Mouse (Mus musculus) heart, postnatal 0 days (tissue): ENCODE data around the gene Rab11fip3. TPM values are rescaled to one million over a fixed set of nuclear protein-coding genes. Genes with fewer than 3 reads are reported as not detected.

Experiments
- ATAC-seq: fragments of 200-750 bp; cut with Nextera tagmentation; 2 replicates; pipeline ENCODE4 v1.8.0; 2017; ENCODE audit warnings: low read depth, moderate number of reproducible peaks, moderate library complexity; ENCODE audit not compliant: insufficient read depth
- DNase-seq: peaks from one replicate; pipeline ENCODE4 v3.0.0-alpha.2; 2016; ENCODE audit warnings: low spot score
- H3K27ac ChIP-seq: fragments of 300-500 bp; sonication (generic); 2 replicates; pipeline ENCODE4 v1.5.1; 2014; ENCODE audit warnings: low read depth, mild to moderate bottlenecking
- H3K27me3 ChIP-seq: fragments of 300-500 bp; sonication (generic); 2 replicates; pipeline ENCODE4 v1.6.1; 2014; ENCODE audit warnings: low read length, mixed read lengths; ENCODE audit not compliant: control insufficient read depth, insufficient read depth
- H3K36me3 ChIP-seq: fragments of 300-500 bp; sonication (generic); replicated peaks from 2 replicates; pipeline ENCODE4 v1.6.1; 2014; ENCODE audit warnings: low read length, mixed read lengths; ENCODE audit not compliant: control insufficient read depth, insufficient read depth
- H3K4me1 ChIP-seq: fragments of 300-500 bp; sonication (generic); 2 replicates; pipeline ENCODE4 v1.6.1; 2014; ENCODE audit warnings: antibody characterized with exemption; ENCODE audit not compliant: control insufficient read depth, insufficient read depth
- H3K4me2 ChIP-seq: fragments of 300-500 bp; sonication (generic); 2 replicates; pipeline ENCODE4 v1.6.1; 2014; ENCODE audit warnings: low read depth, mild to moderate bottlenecking, low read length, moderate library complexity
- H3K4me3 ChIP-seq: fragments of 300-500 bp; sonication (generic); 2 replicates; pipeline ENCODE4 v1.5.1; 2014; ENCODE audit warnings: low read depth, low read length
- H3K9ac ChIP-seq: fragments of 300-500 bp; sonication (generic); replicated peaks from 2 replicates; pipeline ENCODE4 v1.6.1; 2014; ENCODE audit warnings: low read depth, low read length, mixed read lengths
- H3K9me3 ChIP-seq: fragments of 300-500 bp; sonication (generic); replicated peaks from 2 replicates; pipeline ENCODE4 v1.6.1; 2016; ENCODE audit warnings: low read length; ENCODE audit not compliant: control insufficient read depth
- CTCF ChIP-seq: IDR thresholded peaks from 2 replicates; pipeline ENCODE4 v1.5.1; 2016; ENCODE audit warnings: antibody characterized with exemption, control low read depth, low read depth
- EP300 ChIP-seq: IDR thresholded peaks from 2 replicates; pipeline ENCODE4 v1.6.1; 2016; ENCODE audit warnings: antibody characterized with exemption, low read depth
- WGBS: fragments of 180-500 bp; shearing (Covaris S2); extraction: QIAGEN DNeasy Blood & Tissue Kit; methylation state at CpG from one replicate; pipeline ENCODE4 v1.1.7; 2014; 5-methylcytosine and 5-hydroxymethylcytosine counted together
- polyA plus RNA-seq: library from polyadenylated mRNA; unstranded; fragments of >200 nt; fragmentation: Nextera tagmentation; extraction: Ambion mirVana; gene quantifications from 2 replicates; pipeline ENCODE4 v1.2.1, GENCODE M21; 2015
- total RNA-seq: library from RNA; depleted of rRNA; stranded (reverse); fragments of >200 nt; gene quantifications from 2 replicates; pipeline ENCODE4 v1.2.3, GENCODE M21; 2014; ENCODE audit warnings: low replicate concordance

The Rab11fip3 gene
- total and polyA plus RNA-seq, 2 experiments from 2014 or later, result 7.9 to 8.7 TPM

GRCm38 (mm10) chr17:25947576-25947975, 121.8 kb downstream of the Rab11fip3 start:
- H3K36me3 ChIP-seq, result no peaks in the 10 kb centered on the region
- no peaks in the 10 kb centered on the region for H3K4me1 ChIP-seq
- no peak overlapping the region for H3K27ac ChIP-seq
- 56% methylated on average over 4 of the region's 4 CpGs for WGBS
- H3K27me3 ChIP-seq, result peaks cover 29% of the 10 kb centered on the region
- H3K9ac ChIP-seq, result no peak overlapping the region
- H3K4me2 ChIP-seq, result no peak overlapping the region
- TF ChIP-seq EP300 (no peak), CTCF (no peak)
- DNase-seq (no peak), ATAC-seq (no peak)
- H3K4me3 ChIP-seq, result no peak overlapping the region
- H3K9me3 ChIP-seq, result no peaks in the 10 kb centered on the region

- TF ChIP-seq EP300, result no peak
- TF ChIP-seq CTCF, result no peak
- no peak overlapping the region for H3K9ac ChIP-seq
- H3K36me3 ChIP-seq, result no peaks in the 10 kb centered on the region
- DNase-seq (no peak), ATAC-seq (no peak)
- 71% methylated on average over 8 of the region's 8 CpGs for WGBS
- no peaks in the 10 kb centered on the region for H3K4me1 ChIP-seq
- H3K4me3 ChIP-seq, result no peak overlapping the region
- no peak overlapping the region for H3K4me2 ChIP-seq
- H3K27me3 ChIP-seq, result peaks cover 22% of the 10 kb centered on the region
- no peaks in the 10 kb centered on the region for H3K9me3 ChIP-seq
- no peak overlapping the region for H3K27ac ChIP-seq
Observed at GRCm38 (mm10) chr17:25946891-25947290, 122.5 kb downstream of the Rab11fip3 start.

- DNase-seq (no peak), ATAC-seq (no peak)
- H3K27me3 ChIP-seq, result peaks cover 18% of the 10 kb centered on the region
- H3K4me3 ChIP-seq, result no peak overlapping the region
- H3K36me3 ChIP-seq, result no peaks in the 10 kb centered on the region
- H3K4me1 ChIP-seq, result no peaks in the 10 kb centered on the region
- no peak overlapping the region for H3K9ac ChIP-seq
- H3K27ac ChIP-seq, result no peak overlapping the region
- no peak overlapping the region for H3K4me2 ChIP-seq
- WGBS, result 72% methylated on average over 7 of the region's 7 CpGs
- no peak for TF ChIP-seq EP300
- no peak for TF ChIP-seq CTCF
- no peaks in the 10 kb centered on the region for H3K9me3 ChIP-seq
Observed at GRCm38 (mm10) chr17:25946349-25946748, 123.0 kb downstream of the Rab11fip3 start.

DNA sequence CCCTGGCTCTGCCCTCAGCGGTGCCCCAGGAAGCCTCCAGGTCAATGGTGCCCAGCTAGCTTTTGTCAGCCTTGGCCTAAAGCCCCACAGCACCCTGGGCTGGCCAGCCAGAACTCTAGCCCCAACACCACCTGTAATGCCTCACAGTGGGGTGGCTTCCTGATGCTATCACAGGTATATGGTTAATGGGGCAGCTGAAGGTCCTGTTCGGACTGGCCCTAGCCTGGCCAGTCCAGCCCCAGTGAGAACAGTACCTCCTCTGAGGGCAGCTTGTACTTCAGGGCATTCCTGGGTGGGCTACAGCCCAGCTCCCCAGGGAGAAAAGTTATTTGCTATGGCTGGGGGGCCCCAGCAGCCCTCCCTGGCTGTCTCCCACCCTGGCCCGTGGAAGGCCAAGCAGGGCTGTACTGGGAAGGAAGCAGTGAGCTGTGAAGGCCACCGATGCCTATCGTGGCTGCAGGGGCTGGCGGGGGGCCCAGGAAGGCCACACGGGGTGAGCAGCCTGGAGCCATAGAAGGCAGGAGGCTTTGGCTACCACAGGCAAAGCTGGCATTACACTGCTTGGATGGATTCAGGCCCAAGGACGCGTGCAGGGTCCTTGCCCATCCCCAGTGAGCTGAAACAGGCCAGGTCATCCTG, 123.7 kb downstream of the Rab11fip3 start:
- no peak overlapping the region for H3K4me3 ChIP-seq
- peaks cover 6% of the 10 kb centered on the region; the same call in 1 of the 2 replicates for H3K4me1 ChIP-seq
- H3K4me2 ChIP-seq, result no peak overlapping the region
- H3K27ac ChIP-seq, result no peak overlapping the region
- DNase-seq (no peak), ATAC-seq (no peak)
- 67% methylated on average over 9 of the region's 9 CpGs for WGBS
- no peaks in the 10 kb centered on the region for H3K36me3 ChIP-seq
- peaks cover 11% of the 10 kb centered on the region for H3K27me3 ChIP-seq
- TF ChIP-seq CTCF, result no peak
- no peak for TF ChIP-seq EP300
- H3K9me3 ChIP-seq, result no peaks in the 10 kb centered on the region
- H3K9ac ChIP-seq, result no peak overlapping the region

DNA sequence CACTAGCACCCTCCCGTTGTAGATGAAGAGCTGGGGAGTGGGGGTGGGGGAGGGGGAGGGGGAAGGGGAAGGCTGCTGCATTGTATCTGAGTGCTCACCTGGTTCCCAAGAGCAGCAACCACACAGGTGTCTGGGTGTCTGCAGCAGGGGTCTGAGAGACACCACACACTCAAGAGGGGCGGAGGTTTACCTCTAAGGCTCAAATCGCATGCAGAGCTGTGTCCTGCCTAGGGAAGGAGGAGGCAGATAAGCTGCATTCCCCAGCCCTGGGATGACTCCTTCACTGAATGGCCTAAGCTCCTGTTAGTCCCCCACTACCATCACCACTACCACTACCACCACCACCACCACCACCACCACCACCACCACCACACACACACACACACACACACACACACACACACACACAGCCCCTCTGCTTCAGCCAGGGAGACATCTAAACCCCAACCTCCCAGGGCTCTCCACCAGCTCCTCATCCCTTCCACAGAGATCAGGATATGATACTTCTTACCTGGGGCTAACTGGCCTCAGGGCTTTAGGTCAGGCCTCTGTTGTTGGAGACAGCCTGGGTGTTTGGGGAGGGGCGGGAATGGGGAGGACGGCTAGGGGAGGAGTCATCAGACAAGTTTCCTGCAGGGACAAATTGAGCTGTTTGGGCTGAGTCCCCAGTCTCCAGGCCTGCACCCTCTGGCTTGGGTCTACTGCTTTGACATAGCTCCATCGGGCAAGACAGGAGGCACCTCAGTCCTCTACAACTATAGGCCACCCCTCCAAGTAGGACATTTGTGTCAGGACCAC, 124.8 kb downstream of the Rab11fip3 start, which contains the start of the genes Pigq and Nhlrc4:
Gene Pigq (minus strand): TSS at position 571 of the 798 bp plus-strand sequence.
Gene Nhlrc4 (minus strand): TSS at position 596 of the 798 bp plus-strand sequence.
- ATAC-seq (no peak), DNase-seq (no peak)
- 36% methylated on average over 6 of the region's 6 CpGs for WGBS
- no peak for TF ChIP-seq CTCF
- TF ChIP-seq EP300, result no peak
- H3K4me3 ChIP-seq, result no peak within 1 kb of the TSS
- no peak within 1 kb of the TSS for H3K4me2 ChIP-seq
- no peaks in the 10 kb centered on the region for H3K36me3 ChIP-seq
- H3K27me3 ChIP-seq, result peaks cover under 1% of the 10 kb centered on the region; the same call in 1 of the 2 replicates
- no peak within 1 kb of the TSS for H3K27ac ChIP-seq
- no peaks in the 10 kb centered on the region for H3K9me3 ChIP-seq
- no peak within 1 kb of the TSS for H3K9ac ChIP-seq
- H3K4me1 ChIP-seq, result peaks cover 8% of the 10 kb centered on the region; the same call in 1 of the 2 replicates
